Mouse (Mus musculus) forebrain, embryonic 12.5 days (tissue): ENCODE measurements around the gene Spdya. TPM values are rescaled to one million over a fixed set of nuclear protein-coding genes. Genes with fewer than 3 reads are reported as not detected.
"Not testable (repeated sequence)": the region's sequence is repeated elsewhere in the genome, so short reads cannot be mapped to it uniquely, and the experiment has no call there.

Experiments used
- ATAC-seq: fragments of 200-750 bp; cut with Nextera tagmentation; 2 replicates; pipeline ENCODE4 v1.8.0; 2017; ENCODE audit warnings: moderate TSS enrichment; ENCODE audit not compliant: low FRiP score
- H3K27ac ChIP-seq: fragments of 300-500 bp; sonication (generic); 2 replicates; pipeline ENCODE4 v1.5.1; 2016; ENCODE audit warnings: mild to moderate bottlenecking
- H3K27me3 ChIP-seq: fragments of 300-500 bp; sonication (generic); 2 replicates; pipeline ENCODE4 v1.6.1; 2016; ENCODE audit warnings: mild to moderate bottlenecking
- H3K36me3 ChIP-seq: fragments of 300-500 bp; sonication (generic); replicated peaks from 2 replicates; pipeline ENCODE4 v1.6.1; 2016; ENCODE audit warnings: mild to moderate bottlenecking
- H3K4me1 ChIP-seq: fragments of 300-500 bp; sonication (generic); 2 replicates; pipeline ENCODE4 v1.6.1; 2016
- H3K4me2 ChIP-seq: fragments of 300-500 bp; sonication (generic); 2 replicates; pipeline ENCODE4 v1.6.1; 2016; ENCODE audit warnings: mild to moderate bottlenecking, moderate library complexity
- H3K4me3 ChIP-seq: fragments of 300-500 bp; sonication (generic); replicated peaks from 2 replicates; pipeline ENCODE4 v1.5.1; 2016; ENCODE audit warnings: mild to moderate bottlenecking
- H3K9ac ChIP-seq: fragments of 300-500 bp; sonication (generic); 2 replicates; pipeline ENCODE4 v1.6.1; 2016; ENCODE audit warnings: mild to moderate bottlenecking
- H3K9me3 ChIP-seq: fragments of 300-500 bp; sonication (generic); 2 replicates; pipeline ENCODE4 v1.6.1; 2016
- WGBS: fragments of 180-500 bp; shearing (Covaris S2); methylation state at CpG from one replicate; pipeline ENCODE4 v1.1.7; 2016; 5-methylcytosine and 5-hydroxymethylcytosine counted together
- polyA plus RNA-seq: library from polyadenylated mRNA; unstranded; fragments of >200 nt; fragmentation: Nextera tagmentation; extraction: Ambion mirVana; gene quantifications from 2 replicates; pipeline ENCODE4 v1.2.1, GENCODE M21; 2016

Gene Spdya
- polyA plus RNA-seq: 1.2 and 1.3 TPM in 2 replicates

DNA sequence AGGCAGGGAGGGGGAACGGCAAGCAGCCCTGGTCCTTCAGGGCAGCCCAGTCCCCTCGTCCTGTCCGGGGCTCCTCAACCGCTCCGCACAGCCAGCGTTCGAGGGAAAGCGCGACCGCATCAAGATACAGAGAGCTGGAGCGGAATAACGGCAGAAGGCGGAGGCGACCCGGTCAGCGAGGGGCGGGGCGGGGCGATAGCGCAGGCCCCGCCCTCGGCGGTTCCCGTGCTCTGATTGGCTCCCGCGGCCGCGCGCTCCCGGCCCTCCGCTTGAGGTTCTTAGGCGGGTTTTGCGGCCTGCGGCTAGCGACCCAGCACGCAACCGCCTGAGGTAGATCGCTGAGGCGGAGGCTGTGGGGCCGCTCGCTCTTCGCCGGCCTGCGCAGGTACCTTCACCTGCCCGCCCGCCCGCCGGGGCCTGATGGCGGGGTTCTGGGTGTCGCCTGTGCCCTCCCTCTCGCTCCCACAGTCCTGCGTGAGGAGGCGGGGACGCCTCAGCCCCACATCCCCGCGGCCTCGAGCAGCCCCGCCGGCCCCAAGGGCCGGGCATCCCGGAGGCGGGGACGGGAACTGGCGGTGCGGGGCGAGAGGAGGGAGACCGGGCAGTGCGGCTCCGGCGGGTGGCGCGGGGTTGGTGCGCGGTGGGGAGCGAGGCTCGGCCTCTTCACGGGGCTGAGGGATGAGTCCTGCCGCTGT lies at the start of gene Spdya:
Spdya (plus strand) TSS at position 305 of the 695 bp plus-strand sequence.
- peak within 1 kb of the TSS; percentile 86 for H3K9ac ChIP-seq
- peak; percentile 96 for ATAC-seq
- no peaks in the 10 kb centered on the region for H3K9me3 ChIP-seq
- H3K36me3 ChIP-seq: no peaks in the 10 kb centered on the region
- peak within 1 kb of the TSS; percentile 73 for H3K4me3 ChIP-seq
- under 1% methylated on average over 73 of the region's 78 CpGs for WGBS
- H3K4me1 ChIP-seq: 0 out of 2 replicates have a peak, but pooled peaks cover 3% of the 10 kb centered on the region
- H3K4me2 ChIP-seq: peak within 1 kb of the TSS; percentile 97
- peak within 1 kb of the TSS; percentile 77; the same call in 1 of the 2 replicates for H3K27ac ChIP-seq
- peaks cover 37% of the 10 kb centered on the region for H3K27me3 ChIP-seq

GRCm38 (mm10) chr17:71506832-71507231 lies 45.0 kb upstream of the Spdya start:
- WGBS: 93% methylated on average over 8 of the region's 8 CpGs
- Histone ChIP-seq H3K4me2 (no peak overlapping the region), H3K4me3 (no peak overlapping the region), H3K9me3 (no peaks in the 10 kb centered on the region), H3K9ac (no peak overlapping the region), H3K27ac (no peak overlapping the region), H3K4me1 (no peaks in the 10 kb centered on the region), H3K36me3 (peaks cover 85% of the 10 kb centered on the region), H3K27me3 (no peaks in the 10 kb centered on the region)
- no peak for ATAC-seq

- H3K9ac ChIP-seq: no peak overlapping the region
- 98% methylated on average over 11 of the region's 11 CpGs for WGBS
- H3K4me3 ChIP-seq: no peak overlapping the region
- H3K36me3 ChIP-seq: peaks cover 82% of the 10 kb centered on the region
- no peak for ATAC-seq
- no peaks in the 10 kb centered on the region for H3K9me3 ChIP-seq
- no peak overlapping the region for H3K27ac ChIP-seq
- no peaks in the 10 kb centered on the region for H3K27me3 ChIP-seq
- no peaks in the 10 kb centered on the region for H3K4me1 ChIP-seq
- no peak overlapping the region for H3K4me2 ChIP-seq
These were observed 41.6 kb upstream of the Spdya start for GRCm38 (mm10) chr17:71510297-71510696.

DNA sequence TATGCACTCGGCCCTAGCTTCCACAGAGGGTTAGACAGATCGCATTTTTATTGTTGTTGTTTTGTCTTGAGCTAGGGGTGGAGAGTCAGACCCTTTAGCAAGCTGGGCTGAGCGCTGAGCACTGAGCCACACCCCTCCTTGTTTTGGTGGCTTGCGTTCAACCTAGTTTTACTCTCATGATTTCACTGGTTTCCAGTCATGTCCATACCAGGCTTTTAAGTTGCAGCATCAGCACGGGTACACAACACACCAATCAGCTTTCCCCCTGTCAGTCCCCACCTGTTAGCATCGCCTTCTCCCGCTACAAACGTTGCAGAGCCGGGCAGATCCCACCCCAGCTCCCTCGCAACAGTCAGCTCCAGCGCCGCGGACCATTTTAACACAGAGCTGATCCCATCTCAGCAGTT lies 25.6 kb upstream of the Spdya start:
- Histone ChIP-seq H3K4me1 (peaks cover 17% of the 10 kb centered on the region), H3K27me3 (no peaks in the 10 kb centered on the region), H3K9me3 (no peaks in the 10 kb centered on the region), H3K4me3 (peak overlapping the region; percentile 66), H3K36me3 (peaks cover 8% of the 10 kb centered on the region), H3K9ac (peak overlapping the region; percentile 68), H3K27ac (peak overlapping the region; percentile 98), H3K4me2 (peak overlapping the region; percentile 70)
- no peak; the same call in none of the 2 replicates for ATAC-seq
- WGBS: under 1% methylated on average over 13 of the region's 13 CpGs

- Histone ChIP-seq H3K27ac (peak within 1 kb of the TSS; percentile 98), H3K36me3 (peaks cover 5% of the 10 kb centered on the region; the same call in 1 of the 2 replicates), H3K27me3 (no peaks in the 10 kb centered on the region), H3K9me3 (no peaks in the 10 kb centered on the region), H3K4me2 (peak within 1 kb of the TSS; percentile 70), H3K4me1 (peaks cover 17% of the 10 kb centered on the region), H3K9ac (peak within 1 kb of the TSS; percentile 68), H3K4me3 (peak within 1 kb of the TSS; percentile 66)
- ATAC-seq: peak; percentile 97
- under 1% methylated on average over 66 of the region's 66 CpGs for WGBS
These were observed 24.9 kb upstream of the Spdya start, which contains the start of gene Ndc80 for GRCm38 (mm10) chr17:71526711-71527564. Gene Ndc80 (minus strand): TSS chr17:71526857.

- Histone ChIP-seq H3K27me3 (no peaks in the 10 kb centered on the region), H3K27ac (no peak overlapping the region), H3K9ac (no peak overlapping the region), H3K9me3 (no peaks in the 10 kb centered on the region), H3K4me1 (peaks cover 17% of the 10 kb centered on the region), H3K4me3 (no peak overlapping the region), H3K36me3 (no peaks in the 10 kb centered on the region), H3K4me2 (no peak overlapping the region)
- no peak for ATAC-seq
These were observed 23.8 kb upstream of the Spdya start for GRCm38 (mm10) chr17:71528042-71528441.

- not testable (repeated sequence) for ATAC-seq, H3K27ac ChIP-seq, H3K9ac ChIP-seq, H3K4me3 ChIP-seq, H3K36me3 ChIP-seq, H3K4me1 ChIP-seq, H3K9me3 ChIP-seq, H3K4me2 ChIP-seq, H3K27me3 ChIP-seq
- 75% methylated on average over 1 of the region's 1 CpGs for WGBS
These were observed 16.3 kb upstream of the Spdya start for GRCm38 (mm10) chr17:71535595-71535994.

DNA sequence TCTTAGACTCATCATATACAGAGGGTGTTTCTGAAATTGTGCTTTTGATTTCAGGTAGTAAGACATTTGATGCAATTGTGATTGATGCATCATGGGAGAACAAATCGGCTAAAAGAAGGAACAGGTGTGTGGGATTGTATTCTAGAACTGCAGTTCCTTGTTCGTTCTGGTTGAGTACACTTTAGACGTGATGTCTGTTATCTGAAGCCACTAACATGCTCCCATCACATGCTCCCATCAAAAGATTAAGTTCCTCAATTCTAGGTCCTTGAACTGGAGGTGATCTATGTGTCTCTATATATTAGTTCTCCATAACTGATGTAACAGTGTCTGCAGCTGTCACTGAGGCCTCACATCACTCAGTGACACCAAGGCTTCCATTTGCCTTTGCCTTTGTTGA lies 14.7 kb upstream of the Spdya start:
- Histone ChIP-seq H3K9me3 (no peaks in the 10 kb centered on the region), H3K9ac (no peak overlapping the region), H3K4me2 (no peak overlapping the region), H3K4me3 (no peak overlapping the region), H3K27me3 (no peaks in the 10 kb centered on the region), H3K4me1 (no peaks in the 10 kb centered on the region), H3K36me3 (no peaks in the 10 kb centered on the region), H3K27ac (no peak overlapping the region)
- ATAC-seq: no peak
- 86% methylated on average over 3 of the region's 3 CpGs for WGBS

DNA sequence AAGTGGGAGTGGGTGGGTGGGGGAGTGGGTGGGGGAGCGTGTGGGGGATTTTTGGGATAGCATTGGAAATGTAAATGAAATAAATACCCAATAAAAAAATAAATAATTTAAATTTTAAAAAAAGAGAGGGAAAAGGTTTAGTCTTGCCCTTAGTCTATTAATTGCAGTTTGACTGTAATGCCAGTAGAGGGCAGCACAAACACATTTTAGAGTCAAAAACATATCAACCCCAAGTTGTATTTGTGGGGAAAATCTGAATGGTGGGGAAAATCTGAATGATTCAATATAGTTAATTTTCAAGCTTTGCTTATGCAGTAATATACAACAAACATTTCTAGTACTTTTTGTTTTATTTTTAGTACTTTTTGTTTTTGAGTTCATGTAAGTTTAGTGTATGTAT lies 3.3 kb upstream of the Spdya start:
- H3K4me2 ChIP-seq: no peak overlapping the region
- H3K9ac ChIP-seq: no peak overlapping the region
- H3K9me3 ChIP-seq: no peaks in the 10 kb centered on the region
- H3K36me3 ChIP-seq: no peaks in the 10 kb centered on the region
- H3K4me1 ChIP-seq: 0 out of 2 replicates have a peak, but pooled peaks cover 3% of the 10 kb centered on the region
- H3K27ac ChIP-seq: no peak overlapping the region
- peaks cover 31% of the 10 kb centered on the region for H3K27me3 ChIP-seq
- ATAC-seq: no peak
- H3K4me3 ChIP-seq: no peak overlapping the region
- 0% methylated on average over 1 of the region's 1 CpGs for WGBS

DNA sequence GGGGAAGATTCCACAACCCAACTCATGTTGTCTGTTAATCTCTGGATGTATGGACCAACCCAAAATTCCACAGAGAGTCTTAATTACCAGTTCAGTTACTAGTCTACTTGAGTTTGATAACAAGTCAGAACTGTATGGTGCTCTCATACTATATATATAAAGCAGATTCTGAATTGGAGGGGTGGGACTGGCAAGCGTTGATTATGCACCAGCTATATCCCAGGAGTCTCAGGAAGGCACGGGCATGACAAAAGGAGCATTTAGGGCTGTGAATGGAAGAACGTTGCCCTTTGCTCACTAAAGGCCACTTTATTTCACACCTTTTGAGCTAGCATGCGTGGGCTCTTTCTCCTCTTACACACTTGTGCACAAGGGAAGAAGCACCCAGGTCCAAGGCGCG lies 511 bp upstream of the Spdya start:
- WGBS: 8% methylated on average over 6 of the region's 6 CpGs
- 0 out of 2 replicates have a peak, but pooled peaks cover 3% of the 10 kb centered on the region for H3K4me1 ChIP-seq
- H3K9me3 ChIP-seq: no peaks in the 10 kb centered on the region
- peak; percentile 21; the same call in 1 of the 2 replicates for ATAC-seq
- peak overlapping the region; percentile 73 for H3K4me3 ChIP-seq
- H3K27me3 ChIP-seq: peaks cover 37% of the 10 kb centered on the region
- peak overlapping the region; percentile 97 for H3K4me2 ChIP-seq
- peak overlapping the region; percentile 86 for H3K9ac ChIP-seq
- H3K36me3 ChIP-seq: no peaks in the 10 kb centered on the region
- H3K27ac ChIP-seq: peak overlapping the region; percentile 65; the same call in 1 of the 2 replicates

GRCm38 (mm10) chr17:71552901-71553300 lies 1.0 kb downstream of the Spdya start:
- H3K9me3 ChIP-seq: no peaks in the 10 kb centered on the region
- no peaks in the 10 kb centered on the region for H3K36me3 ChIP-seq
- no peak for ATAC-seq
- no peak overlapping the region for H3K9ac ChIP-seq
- peaks cover 37% of the 10 kb centered on the region for H3K27me3 ChIP-seq
- H3K4me3 ChIP-seq: peak overlapping the region; percentile 73
- 12% methylated on average over 11 of the region's 11 CpGs for WGBS
- H3K4me2 ChIP-seq: peak overlapping the region; percentile 97
- H3K27ac ChIP-seq: no peak overlapping the region
- H3K4me1 ChIP-seq: 0 out of 2 replicates have a peak, but pooled peaks cover 3% of the 10 kb centered on the region

DNA sequence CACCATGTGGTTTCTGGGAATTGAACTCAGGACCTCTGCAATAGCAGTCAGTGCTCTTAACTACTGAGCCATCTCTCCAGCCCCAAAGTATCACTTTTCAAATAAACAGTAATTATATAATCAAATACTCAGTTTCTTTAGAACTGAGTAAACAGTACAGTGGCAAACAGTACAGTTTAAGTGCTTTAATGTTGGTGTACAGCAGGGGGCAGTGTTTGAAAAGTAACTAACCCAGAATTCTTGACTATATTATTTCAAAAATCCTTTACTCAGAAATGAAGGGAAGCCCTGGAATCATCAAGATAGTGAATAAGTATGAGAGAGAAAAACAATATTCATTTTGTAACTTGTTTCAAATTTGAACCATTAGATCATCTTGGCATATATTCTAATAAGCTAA lies 9.8 kb downstream of the Spdya start:
- no peak overlapping the region for H3K4me3 ChIP-seq
- H3K27ac ChIP-seq: no peak overlapping the region
- no peak overlapping the region for H3K9ac ChIP-seq
- H3K9me3 ChIP-seq: no peaks in the 10 kb centered on the region
- ATAC-seq: no peak
- no peak overlapping the region for H3K4me2 ChIP-seq
- no peaks in the 10 kb centered on the region for H3K36me3 ChIP-seq
- H3K27me3 ChIP-seq: no peaks in the 10 kb centered on the region
- H3K4me1 ChIP-seq: no peaks in the 10 kb centered on the region
